Mouse (Mus musculus): ENCODE data around the gene Pdss2.

- TF ChIP-seq CTCF (IDR thresholded peaks at IDR 0.05; ENCODE audit: control insufficient read depth, insufficient read depth, insufficient replicate concordance, low read depth, low read length) = no peak
- TF ChIP-seq POLR2A (IDR thresholded peaks at IDR 0.05; ENCODE audit: control insufficient read depth, low read depth, low read length) = no peak
These were observed 14.7 kb downstream of the Pdss2 start for GRCm38 (mm10) chr10:43235758-43236669.
